Mouse (Mus musculus): ENCODE results near the gene Rln3.
A peak's percentile ranks its signal among the peaks of the same experiment; 100 is the strongest.
"Not testable (repeated sequence)": the region's sequence is repeated elsewhere in the genome, so short reads cannot be mapped to it uniquely, and the experiment has no call there.

The Rln3 gene

DNA sequence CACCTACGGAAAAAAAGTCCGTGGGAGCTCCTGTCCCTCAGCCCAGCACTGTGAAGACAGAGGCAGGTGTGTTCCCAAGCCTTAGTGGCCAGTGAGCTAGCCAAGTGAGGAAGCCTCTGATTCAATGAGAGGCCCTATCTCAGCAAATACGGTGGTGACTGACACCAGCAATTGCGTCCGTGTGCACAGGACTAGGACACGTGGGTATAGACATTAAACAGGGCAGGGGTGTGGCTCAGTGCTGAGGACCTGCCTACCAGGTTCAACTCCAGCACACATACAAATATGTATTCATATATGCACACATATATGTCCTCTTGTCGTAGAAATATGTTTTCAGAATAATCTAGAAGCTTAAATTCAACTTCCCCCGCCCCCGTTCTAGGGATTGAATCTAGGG, 25.1 kb downstream of the Rln3 start:
- no peak for DNase-seq (ENCODE audit: low read depth)

GRCm38 (mm10) chr8:84015833-84016232, 29.0 kb downstream of the Rln3 start:
- no peak for DNase-seq (ENCODE audit: low read depth)

- DNase-seq (ENCODE audit: low read depth): no peak
Measured at GRCm38 (mm10) chr8:84012499-84013165, 32.2 kb downstream of the Rln3 start.

DNA sequence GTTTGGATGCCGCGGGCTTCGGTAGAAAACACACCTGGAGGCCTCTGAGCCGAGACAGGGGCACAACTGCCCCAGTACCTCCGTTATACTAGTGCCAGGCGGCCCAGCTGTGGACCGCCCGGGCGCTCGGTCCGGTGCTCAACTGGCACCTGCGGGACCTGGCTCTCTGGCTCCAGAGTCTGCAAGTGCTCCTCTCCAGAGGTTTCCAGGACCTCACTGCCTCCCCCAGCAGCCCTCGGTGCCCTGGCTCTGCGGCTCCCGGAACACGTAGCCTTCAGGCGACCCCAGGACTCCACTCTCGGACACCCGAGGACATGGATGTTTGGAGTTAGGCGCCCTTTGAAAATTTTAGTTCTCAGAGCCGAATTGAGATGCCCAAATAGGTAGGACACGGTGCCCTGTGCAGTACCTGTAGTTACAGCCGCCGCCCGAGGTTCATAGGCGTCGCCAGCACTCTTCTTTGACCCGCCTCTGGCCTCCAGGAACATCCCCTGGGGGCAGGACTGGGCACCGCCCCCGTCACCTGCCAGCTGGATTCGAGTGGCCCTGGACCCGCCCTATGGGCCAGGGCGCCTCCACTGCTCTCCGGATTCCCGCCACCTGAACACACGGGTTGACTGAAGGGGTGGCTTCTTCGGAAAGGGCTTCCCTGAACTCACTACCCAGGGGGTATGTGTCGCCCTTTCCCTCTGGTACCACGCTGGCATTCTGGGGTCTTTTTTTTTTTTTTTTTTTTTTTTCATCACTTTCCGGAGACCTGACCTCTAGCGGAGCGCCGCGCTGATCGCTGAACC, 32.9 kb downstream of the Rln3 start, which contains the start of gene 2210011C24Rik:
TSS of gene 2210011C24Rik (minus strand) at position 467 of the 794 bp plus-strand sequence.
- DNase-seq (ENCODE audit: low read depth): no peak

- DNase-seq (ENCODE audit: low read depth): no peak
Measured at GRCm38 (mm10) chr8:84010625-84011611, 33.9 kb downstream of the Rln3 start.

DNA sequence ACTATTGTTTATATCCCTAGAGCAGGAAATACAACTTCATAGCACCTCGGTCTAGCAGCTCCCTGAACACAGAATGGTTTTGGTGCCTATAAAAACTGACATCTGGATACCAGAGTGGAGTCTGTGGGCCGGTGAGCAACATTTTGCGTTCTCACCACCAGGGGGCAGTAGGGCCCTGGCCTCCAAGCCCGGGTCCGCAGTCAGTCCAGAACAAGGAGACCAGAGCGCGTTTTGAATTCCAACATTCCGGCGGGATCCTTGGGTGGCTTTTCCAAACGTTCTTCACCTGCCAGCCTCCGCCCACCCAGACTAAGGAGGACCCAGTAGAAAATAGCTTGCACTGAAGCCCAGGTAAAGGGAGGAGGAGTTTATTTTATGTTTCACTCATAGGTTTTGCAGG, 34.9 kb downstream of the Rln3 start:
- DNase-seq (ENCODE audit: low read depth): peak; percentile 73

GRCm38 (mm10) chr8:84008362-84008761, 36.4 kb downstream of the Rln3 start:
- peak; percentile 42 for DNase-seq (ENCODE audit: low read depth)

DNA sequence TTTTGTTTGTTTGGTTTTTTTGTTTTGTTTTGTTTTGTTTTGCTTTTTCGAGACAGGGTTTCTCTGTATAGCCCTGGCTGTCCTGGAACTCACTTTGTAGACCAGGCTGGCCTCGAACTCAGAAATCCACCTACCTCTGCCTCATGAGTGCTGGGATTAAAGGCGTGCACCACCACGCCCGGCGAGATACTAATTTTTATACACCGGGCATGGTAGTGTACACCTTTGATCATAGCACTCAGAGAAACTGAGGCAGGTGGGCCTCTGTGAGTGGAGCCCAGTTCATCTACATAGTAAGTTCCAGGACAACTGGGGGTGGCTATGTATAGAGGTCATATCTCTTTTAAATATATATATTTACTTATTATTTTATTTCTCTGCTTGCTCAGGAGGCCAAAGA, 39.3 kb downstream of the Rln3 start:
- DNase-seq (ENCODE audit: low read depth): not testable (repeated sequence)

- DNase-seq (ENCODE audit: low read depth): peak; percentile 99
Measured at GRCm38 (mm10) chr8:84004533-84005201, 40.1 kb downstream of the Rln3 start.

- DNase-seq (ENCODE audit: low read depth): peak; percentile 33
Measured at GRCm38 (mm10) chr8:84003612-84004246, 41.1 kb downstream of the Rln3 start.

DNA sequence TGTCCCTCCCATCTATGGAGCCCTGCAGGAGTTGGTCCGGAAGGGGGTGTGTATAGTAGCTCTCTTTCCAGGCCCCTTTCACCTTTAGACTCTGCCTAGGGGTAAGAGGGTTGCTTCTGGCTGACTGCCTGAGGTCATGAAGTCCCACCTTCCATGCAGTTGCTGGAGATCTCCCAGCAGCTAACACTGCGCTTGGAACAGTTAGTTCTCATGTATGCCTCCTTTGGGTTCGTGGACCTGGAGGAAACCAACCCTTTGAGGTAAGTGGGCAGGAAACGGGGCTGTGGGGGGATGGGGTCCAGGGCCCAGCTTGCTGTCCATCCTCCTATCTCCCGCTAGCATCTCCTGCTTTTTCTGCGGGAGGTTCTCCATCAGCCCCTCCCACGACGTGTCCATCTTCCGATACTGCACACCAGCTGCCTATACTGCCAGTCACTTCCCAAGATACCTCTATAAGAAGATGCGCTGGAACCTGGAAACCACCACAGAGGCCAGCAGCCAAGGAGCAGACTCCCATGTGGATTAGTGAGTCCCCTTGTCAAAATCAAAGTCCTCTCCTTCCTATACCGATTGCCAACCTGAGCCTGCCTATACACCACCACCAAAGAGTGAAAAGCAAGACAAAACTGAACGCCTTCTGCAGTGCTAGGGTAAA, 41.7 kb downstream of the Rln3 start:
- DNase-seq (ENCODE audit: low read depth): no peak

GRCm38 (mm10) chr8:84001281-84002000, 43.4 kb downstream of the Rln3 start, which contains the start of gene 1700067K01Rik:
TSS of gene 1700067K01Rik (plus strand) at chr8:84001502.
- DNase-seq (ENCODE audit: low read depth): no peak

DNA sequence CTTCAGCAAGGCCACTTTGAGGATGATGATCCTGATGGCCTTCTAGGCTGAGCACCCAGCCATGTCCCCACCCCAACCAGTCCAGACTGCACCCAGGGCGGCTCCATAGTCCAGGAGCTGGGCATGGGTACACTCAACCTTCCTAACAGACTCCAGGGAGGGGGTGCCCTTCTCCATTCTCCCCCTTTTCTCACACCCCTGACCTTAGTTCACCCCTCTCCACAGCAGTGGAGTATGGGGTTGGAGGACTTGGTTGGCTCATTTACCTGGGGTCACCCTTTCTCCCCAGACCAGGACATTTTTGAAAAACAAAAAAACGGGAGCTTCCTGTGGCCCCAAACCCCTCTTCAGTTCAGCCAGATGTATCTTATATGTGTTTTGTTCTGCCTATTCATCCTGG, 45.0 kb downstream of the Rln3 start:
- DNase-seq (ENCODE audit: low read depth): no peak

- no peak for DNase-seq (ENCODE audit: low read depth)
Measured at GRCm38 (mm10) chr8:83999057-83999705, 45.6 kb downstream of the Rln3 start.

- peak; percentile 79 for DNase-seq (ENCODE audit: low read depth)
Measured at GRCm38 (mm10) chr8:83998231-83999056, 46.4 kb downstream of the Rln3 start.

- peak; percentile 32 for DNase-seq (ENCODE audit: low read depth)
Measured at GRCm38 (mm10) chr8:83997511-83998141, 47.2 kb downstream of the Rln3 start, which contains the start of gene Samd1. TSS of gene Samd1 (plus strand) at chr8:83997672.

GRCm38 (mm10) chr8:83996567-83997505, 48.0 kb downstream of the Rln3 start:
- DNase-seq (ENCODE audit: low read depth): peak; percentile 92

All from 416B (cell line).